Mouse (Mus musculus) kidney, embryonic 16.5 days (tissue): Measurements from ENCODE around the gene Ypel4. TPM values are rescaled to one million over a fixed set of nuclear protein-coding genes. Genes with fewer than 3 reads are reported as not detected.
A peak's percentile ranks its signal among the peaks of the same experiment; 100 is the strongest.

Source experiments
- ATAC-seq: fragments of 200-750 bp; cut with Nextera tagmentation; 2 replicates; pipeline ENCODE4 v1.8.0; 2017; ENCODE audit warnings: moderate TSS enrichment; ENCODE audit not compliant: low FRiP score, low TSS enrichment
- H3K27ac ChIP-seq: fragments of 300-500 bp; sonication (generic); 2 replicates; pipeline ENCODE4 v1.5.1; 2014; ENCODE audit warnings: low read length
- H3K27me3 ChIP-seq: fragments of 300-500 bp; sonication (generic); 2 replicates; pipeline ENCODE4 v1.6.1; 2014; ENCODE audit warnings: low read length, control low read depth, mixed read lengths; ENCODE audit not compliant: insufficient read depth
- H3K36me3 ChIP-seq: fragments of 300-500 bp; sonication (generic); 2 replicates; pipeline ENCODE4 v1.6.1; 2014; ENCODE audit warnings: low read length, control low read depth, mixed read lengths; ENCODE audit not compliant: insufficient read depth
- H3K4me1 ChIP-seq: fragments of 300-500 bp; sonication (generic); 2 replicates; pipeline ENCODE4 v1.6.1; 2014; ENCODE audit warnings: low read length, control low read depth, mixed read lengths; ENCODE audit not compliant: insufficient read depth
- H3K4me2 ChIP-seq: fragments of 300-500 bp; sonication (generic); replicated peaks from 2 replicates; pipeline ENCODE4 v1.6.1; 2014; ENCODE audit warnings: low read depth, low read length
- H3K4me3 ChIP-seq: fragments of 300-500 bp; sonication (generic); 2 replicates; pipeline ENCODE4 v1.5.1; 2014; ENCODE audit warnings: mild to moderate bottlenecking, low read length
- H3K9ac ChIP-seq: fragments of 300-500 bp; sonication (generic); replicated peaks from 2 replicates; pipeline ENCODE4 v1.6.1; 2014; ENCODE audit warnings: low read length
- H3K9me3 ChIP-seq: fragments of 300-500 bp; sonication (generic); 2 replicates; pipeline ENCODE4 v1.6.1; 2016; ENCODE audit warnings: low read length, control low read depth
- WGBS: fragments of 180-500 bp; shearing (Covaris S2); extraction: QIAGEN DNeasy Blood & Tissue Kit; methylation state at CpG from one replicate; pipeline ENCODE4 v1.1.7; 2014; 5-methylcytosine and 5-hydroxymethylcytosine counted together
- microRNA counts: library from miRNA; unstranded; fragments of <30 nt; microRNA quantifications from one replicate; lab custom pipeline; 2016
- microRNA-seq: library from miRNA; unstranded; fragments of <30 nt; microRNA quantifications from one replicate; pipeline ENCODE4, GENCODE M21; 2016
- polyA plus RNA-seq: library from polyadenylated mRNA; unstranded; fragments of >200 nt; fragmentation: Nextera tagmentation; extraction: Ambion mirVana; gene quantifications from 2 replicates; pipeline ENCODE4 v1.2.1, GENCODE M21; 2015

Ypel4 gene
- polyA plus RNA-seq, 1 experiment from 2014 or later = 5.4 TPM

- H3K9ac ChIP-seq = peak overlapping the region; percentile 72
- H3K4me2 ChIP-seq = peak overlapping the region; percentile 65
- H3K27ac ChIP-seq = peak overlapping the region; percentile 81
- H3K4me3 ChIP-seq = peak overlapping the region; percentile 49
- H3K27me3 ChIP-seq = no peaks in the 10 kb centered on the region
- 2% methylated on average over 14 of the region's 15 CpGs for WGBS
- H3K4me1 ChIP-seq = peaks cover 13% of the 10 kb centered on the region
- H3K9me3 ChIP-seq = no peaks in the 10 kb centered on the region
- peak; percentile 97 for ATAC-seq
- no peaks in the 10 kb centered on the region; the same call in 1 of the 2 replicates for H3K36me3 ChIP-seq
Observed at GRCm38 (mm10) chr2:84774751-84775150, 40.9 kb downstream of the Ypel4 start.

- Histone ChIP-seq H3K9ac (peak within 1 kb of the TSS; percentile 72), H3K27me3 (no peaks in the 10 kb centered on the region), H3K9me3 (no peaks in the 10 kb centered on the region), H3K4me3 (peak within 1 kb of the TSS; percentile 49), H3K4me2 (peak within 1 kb of the TSS; percentile 65), H3K36me3 (no peaks in the 10 kb centered on the region), H3K4me1 (peaks cover 13% of the 10 kb centered on the region), H3K27ac (peak within 1 kb of the TSS; percentile 81)
- WGBS = 42% methylated on average over 9 of the region's 9 CpGs
- peak; percentile 71 for ATAC-seq
Observed at GRCm38 (mm10) chr2:84775241-84775640, 41.4 kb downstream of the Ypel4 start, which contains the start of gene Serping1. Serping1 (minus strand) TSS chr2:84775444.

GRCm38 (mm10) chr2:84775665-84776064, 41.8 kb downstream of the Ypel4 start:
- H3K27ac ChIP-seq = peak overlapping the region; percentile 74
- H3K4me3 ChIP-seq = no peak overlapping the region
- no peaks in the 10 kb centered on the region for H3K9me3 ChIP-seq
- no peak for ATAC-seq
- no peaks in the 10 kb centered on the region for H3K27me3 ChIP-seq
- H3K4me2 ChIP-seq = no peak overlapping the region
- WGBS = 67% methylated on average over 6 of the region's 6 CpGs
- no peaks in the 10 kb centered on the region for H3K36me3 ChIP-seq
- no peak overlapping the region for H3K9ac ChIP-seq
- H3K4me1 ChIP-seq = peaks cover 13% of the 10 kb centered on the region

GRCm38 (mm10) chr2:84777706-84778105, 43.8 kb downstream of the Ypel4 start:
- H3K4me2 ChIP-seq = no peak overlapping the region
- WGBS = 59% methylated on average over 3 of the region's 3 CpGs
- no peaks in the 10 kb centered on the region for H3K36me3 ChIP-seq
- no peak overlapping the region for H3K9ac ChIP-seq
- H3K9me3 ChIP-seq = no peaks in the 10 kb centered on the region
- H3K27me3 ChIP-seq = no peaks in the 10 kb centered on the region
- no peak overlapping the region for H3K4me3 ChIP-seq
- ATAC-seq = no peak
- peaks cover 13% of the 10 kb centered on the region for H3K4me1 ChIP-seq
- no peak overlapping the region for H3K27ac ChIP-seq

GRCm38 (mm10) chr2:84779210-84779609, 45.4 kb downstream of the Ypel4 start:
- no peak for ATAC-seq
- no peaks in the 10 kb centered on the region for H3K36me3 ChIP-seq
- no peaks in the 10 kb centered on the region for H3K27me3 ChIP-seq

GRCm38 (mm10) chr2:84783315-84783714, 49.5 kb downstream of the Ypel4 start:
- Histone ChIP-seq H3K27me3 (no peaks in the 10 kb centered on the region), H3K4me2 (no peak overlapping the region), H3K4me3 (no peak overlapping the region), H3K4me1 (0 out of 2 replicates have a peak, but pooled peaks cover 3% of the 10 kb centered on the region), H3K9ac (no peak overlapping the region), H3K9me3 (no peaks in the 10 kb centered on the region), H3K27ac (peak overlapping the region; percentile 31; the same call in 1 of the 2 replicates), H3K36me3 (no peaks in the 10 kb centered on the region)
- no peak for ATAC-seq
- WGBS = 81% methylated on average over 1 of the region's 1 CpGs

More at GRCm38 (mm10) chr2:84779210-84779609, 45.4 kb downstream of the Ypel4 start:
- Histone ChIP-seq H3K4me1 (peaks cover 15% of the 10 kb centered on the region), H3K9me3 (no peaks in the 10 kb centered on the region), H3K27ac (no peak overlapping the region), H3K4me2 (no peak overlapping the region), H3K4me3 (no peak overlapping the region), H3K9ac (no peak overlapping the region)
- WGBS = 63% methylated on average over 6 of the region's 6 CpGs

- Histone ChIP-seq H3K4me3 (no peak overlapping the region), H3K4me1 (0 out of 2 replicates have a peak, but pooled peaks cover 3% of the 10 kb centered on the region), H3K27ac (peak overlapping the region; percentile 51), H3K27me3 (no peaks in the 10 kb centered on the region), H3K4me2 (no peak overlapping the region), H3K36me3 (no peaks in the 10 kb centered on the region), H3K9me3 (no peaks in the 10 kb centered on the region), H3K9ac (no peak overlapping the region)
- 67% methylated on average over 3 of the region's 3 CpGs for WGBS
- ATAC-seq = 0 out of 2 replicates have a peak, but pooled peaks have one; percentile 46
Observed at GRCm38 (mm10) chr2:84783840-84784566, 50.1 kb downstream of the Ypel4 start.

MicroRNAs encoded within 50 kb of the gene (microRNA counts, 519-probe panel; counts per million panel counts)
- microRNA mmu-miR-130a (lab: Ali Mortazavi, UCI) = 5,620 counts per million, percentile 100 among the panel's probes with 10 or more counts

Small RNAs within 50 kb of the gene (microRNA-seq; reads per million reads assigned to microRNA genes)
- 30,466 reads per million, percentile 98 among the genes with 10 or more reads in this experiment for gene Mir130a

Other genes with a start within 250 kb of the Ypel4 start
- 55.7 and 59.3 TPM in 2 replicates for gene Ctnnd1, start 83.3 kb upstream of the Ypel4 start, polyA plus RNA-seq
- 0.14 and 0.22 TPM in 2 replicates for gene Btbd18, start 75.0 kb upstream of the Ypel4 start, polyA plus RNA-seq
- 304 and 332 TPM in 2 replicates for gene Selenoh, start 63.3 kb upstream of the Ypel4 start, polyA plus RNA-seq
- not detected in 2 replicates for gene Gm28635, start 56.0 kb upstream of the Ypel4 start, polyA plus RNA-seq
- 39.2 and 42.6 TPM in 2 replicates for gene Med19, start 55.7 kb upstream of the Ypel4 start, polyA plus RNA-seq
- 202 and 216 TPM in 2 replicates for gene Tmx2, start 54.9 kb upstream of the Ypel4 start, polyA plus RNA-seq
- 30.4 and 30.6 TPM in 2 replicates for gene Zdhhc5, start 18.9 kb upstream of the Ypel4 start, polyA plus RNA-seq
- gene Clp1, start 6.7 kb upstream of the Ypel4 start, polyA plus RNA-seq = 31.1 and 32.1 TPM in 2 replicates
- 9.8 and 10.9 TPM in 2 replicates for gene Gm19426, start 9.6 kb downstream of the Ypel4 start, polyA plus RNA-seq
- 115 and 119 TPM in 2 replicates for gene Serping1, start 41.4 kb downstream of the Ypel4 start, polyA plus RNA-seq
- 44.0 and 46.9 TPM in 2 replicates for gene Ube2l6, start 64.8 kb downstream of the Ypel4 start, polyA plus RNA-seq
- 0.19 and 0.26 TPM in 2 replicates for gene Smtnl1, start 88.6 kb downstream of the Ypel4 start, polyA plus RNA-seq
- 60.1 and 66.6 TPM in 2 replicates for gene Timm10, start 92.9 kb downstream of the Ypel4 start, polyA plus RNA-seq
- gene Slc43a1, start 104.8 kb downstream of the Ypel4 start, polyA plus RNA-seq = 15.6 and 17.8 TPM in 2 replicates
- gene Rtn4rl2, start 152.7 kb downstream of the Ypel4 start, polyA plus RNA-seq = 1.0 and 1.5 TPM in 2 replicates
- 57.4 and 58.0 TPM in 2 replicates for gene Slc43a3, start 202.5 kb downstream of the Ypel4 start, polyA plus RNA-seq
- 0.36 TPM in 1 of 2 replicates, not detected in the other for gene Prg2, start 246.4 kb downstream of the Ypel4 start, polyA plus RNA-seq